Mouse (Mus musculus): ENCODE data around the gene Trp53i11. TPM values are rescaled to one million over a fixed set of nuclear protein-coding genes. Genes with fewer than 3 reads are reported as not detected.

Trp53i11 gene
- total RNA-seq, 2 experiments from 2014 or later, result 67.8 to 68.8 TPM

DNA sequence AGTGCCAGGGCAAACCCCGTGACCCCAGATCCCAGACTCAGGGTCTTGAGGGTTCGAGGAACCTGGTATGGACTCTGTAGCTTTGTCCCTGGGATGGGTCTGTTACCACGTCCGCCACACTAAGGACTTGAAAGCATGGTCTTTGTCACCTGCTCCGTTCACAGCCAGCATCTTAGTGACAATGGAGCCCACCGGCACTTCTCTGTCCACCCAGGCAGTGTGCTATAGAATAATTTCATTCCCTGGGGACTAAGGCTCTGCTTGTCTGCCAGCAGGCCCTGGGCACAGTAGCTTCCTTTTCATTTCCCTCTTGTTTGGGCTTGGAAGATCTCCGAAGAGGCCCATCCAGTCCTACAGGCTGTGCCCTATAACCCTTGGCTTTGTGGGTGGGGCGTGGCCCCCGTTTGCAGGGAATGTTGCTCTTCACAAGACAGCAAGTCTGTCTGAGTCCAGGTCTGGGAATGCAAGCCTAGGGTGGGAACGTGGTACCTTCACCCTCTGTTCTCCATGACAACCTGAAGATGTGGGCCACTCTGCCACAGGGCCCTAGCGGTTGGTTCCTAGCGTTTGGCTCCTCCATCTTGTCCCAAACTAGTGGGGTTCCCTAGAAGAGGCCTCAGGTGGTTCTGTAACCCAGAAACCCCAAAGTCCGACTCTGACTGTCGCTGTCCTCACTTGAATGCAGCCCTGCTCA, 4.3 kb downstream of the Trp53i11 start:
- DNase-seq, result no peak
- intact Hi-C loops (cut with DNase I), result loop anchor here (2.0 kb wide), 1 partner anchor 285 kb away; no protein-coding TSS in a partner anchor

DNA sequence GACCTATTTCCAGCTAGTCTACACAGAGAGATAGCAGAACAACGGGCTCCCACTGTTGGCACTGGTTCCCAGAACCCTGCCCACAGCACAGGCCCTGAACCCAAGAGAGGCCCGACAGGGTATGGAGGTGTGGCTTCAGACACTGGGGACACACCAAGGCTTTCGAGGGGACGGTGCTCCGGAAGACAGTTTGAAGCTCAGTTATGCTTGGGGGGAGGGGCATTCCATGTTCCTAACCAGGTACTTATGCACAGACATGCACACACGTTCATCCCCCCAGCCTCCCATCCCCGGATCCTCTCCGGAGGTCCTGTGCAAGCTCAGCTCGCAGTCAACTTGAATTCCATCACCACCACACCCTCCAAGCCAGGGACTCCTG, 4.8 kb downstream of the Trp53i11 start:
- no peak for DNase-seq
- intact Hi-C loops (cut with DNase I), result no loop called here

DNA sequence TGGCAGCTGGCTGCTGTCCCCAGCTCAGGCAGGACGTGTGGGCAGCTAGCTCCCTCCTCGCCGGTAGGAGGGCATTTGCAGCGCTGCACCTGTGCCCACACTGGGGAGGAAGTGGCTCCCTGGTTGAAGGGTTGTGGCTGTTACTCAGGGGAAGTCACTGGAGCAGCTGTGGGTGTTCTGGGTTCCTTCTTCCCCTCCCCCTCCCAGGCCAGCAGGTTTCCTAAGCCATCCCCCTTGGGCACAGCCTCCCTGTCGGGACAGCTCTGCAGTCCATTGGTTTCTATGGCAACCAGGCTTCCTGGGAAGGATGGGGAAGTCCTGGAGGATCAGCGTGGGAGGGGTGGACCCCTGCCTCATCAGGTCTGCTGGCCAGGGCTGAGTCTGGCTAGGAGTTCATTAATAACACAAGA, 5.3 kb downstream of the Trp53i11 start:
- intact Hi-C loops (cut with DNase I), result no loop called here
- DNase-seq, result no peak

DNA sequence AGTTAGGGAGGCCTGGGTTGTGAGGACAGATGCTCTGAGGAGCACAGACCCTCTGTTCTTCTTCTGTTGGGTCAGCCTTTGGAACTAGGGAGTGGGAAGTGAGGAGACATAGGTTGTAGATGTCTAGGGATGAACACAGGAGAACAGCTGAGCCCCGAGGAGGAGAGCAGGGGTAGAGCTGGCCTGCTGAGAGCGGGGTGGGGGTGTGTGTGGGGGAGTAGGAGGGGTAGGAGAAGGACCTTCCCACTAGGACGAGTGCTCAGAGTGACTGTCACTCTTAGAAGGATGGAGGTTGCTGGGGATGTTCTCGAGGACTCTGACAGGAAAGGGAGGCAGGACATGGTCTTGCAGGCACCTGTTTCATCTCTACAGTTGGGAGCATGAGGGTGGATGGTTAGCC, 6.5 kb downstream of the Trp53i11 start:
- DNase-seq, result no peak
- intact Hi-C loops (cut with DNase I), result no loop called here

DNA sequence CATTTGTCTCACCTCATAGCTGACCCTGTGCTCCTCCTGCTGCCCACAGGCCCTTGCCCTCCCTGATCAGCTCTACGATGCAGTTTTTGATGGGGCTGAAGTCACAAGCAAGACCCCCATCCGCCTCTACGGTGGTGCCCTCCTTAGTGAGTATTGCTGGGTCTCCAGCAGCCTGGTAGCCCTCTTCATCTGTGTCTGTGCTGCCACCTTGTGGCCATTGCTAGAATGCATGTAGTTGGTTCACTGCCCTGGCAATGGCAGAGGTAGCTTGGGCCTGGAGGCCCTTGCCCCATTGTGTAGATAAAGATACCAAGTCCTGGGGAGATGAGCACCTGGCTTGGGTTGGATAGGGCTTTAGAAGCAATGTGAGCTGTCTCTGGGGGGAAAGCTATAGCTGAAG, 11.5 kb downstream of the Trp53i11 start:
- DNase-seq, result peak; percentile 93 to 98
- intact Hi-C loops (cut with DNase I), result loop anchor here (1.0 kb wide), 1 partner anchor 130 kb away; no protein-coding TSS in a partner anchor

DNA sequence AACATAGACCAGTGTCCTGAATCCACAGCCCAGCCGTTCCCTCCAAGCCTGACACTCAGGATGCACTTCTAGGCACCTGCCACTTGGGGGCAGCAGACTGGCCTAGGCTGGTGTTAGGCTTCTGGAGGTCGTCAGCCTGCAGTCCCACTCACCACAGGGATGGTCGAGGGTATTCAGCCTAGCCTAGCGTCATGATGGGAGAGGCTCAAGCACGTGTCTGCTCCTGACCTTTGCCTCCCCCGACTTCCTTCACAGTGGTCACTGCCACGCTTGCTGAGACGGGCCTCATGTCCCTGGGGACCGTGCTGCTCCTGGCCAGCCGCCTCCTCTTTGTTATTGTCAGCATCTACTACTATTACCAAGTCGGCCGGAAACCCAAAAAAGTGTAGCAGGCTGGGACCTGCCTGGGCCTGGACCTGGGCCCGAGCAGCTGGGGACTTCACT, 12.2 kb downstream of the Trp53i11 start:
- intact Hi-C loops (cut with DNase I), result no loop called here
- DNase-seq, result peak; percentile 81 to 82

DNA sequence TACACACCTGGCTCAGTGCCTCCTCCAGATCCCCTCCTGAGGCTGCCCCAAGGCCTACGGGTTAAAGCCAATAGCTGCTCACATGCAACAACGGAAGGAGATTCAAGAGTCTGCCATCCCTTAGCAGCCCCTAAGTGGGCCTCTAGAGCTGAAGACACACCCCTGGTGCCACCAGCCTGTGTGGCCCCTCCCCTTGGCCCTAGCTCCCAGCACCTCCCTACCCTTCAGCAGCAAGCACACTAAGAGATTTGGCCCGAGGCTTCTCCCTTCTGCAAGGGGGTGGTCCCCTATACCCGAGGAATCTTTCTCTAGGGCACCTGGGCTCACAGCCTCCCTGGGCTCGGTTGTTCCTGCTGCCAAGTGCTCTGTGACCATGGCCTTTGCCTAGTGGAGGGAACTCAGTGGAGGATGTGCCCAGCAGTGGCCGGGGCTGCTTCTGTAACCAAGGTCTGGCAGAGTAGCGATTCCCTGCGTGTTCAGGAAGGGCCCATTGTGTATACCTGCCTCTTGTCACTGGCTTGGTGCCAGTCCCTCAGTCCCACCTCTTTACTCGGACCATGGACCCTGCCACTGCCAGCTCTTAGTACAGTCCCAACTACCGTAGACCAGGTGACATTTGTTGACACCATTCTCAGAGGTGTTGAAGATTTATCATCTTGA, 13.5 kb downstream of the Trp53i11 start:
- intact Hi-C loops (cut with DNase I), result loop anchor here (10.0 kb wide), 1 partner anchor 464 kb away; no protein-coding TSS in a partner anchor

DNA sequence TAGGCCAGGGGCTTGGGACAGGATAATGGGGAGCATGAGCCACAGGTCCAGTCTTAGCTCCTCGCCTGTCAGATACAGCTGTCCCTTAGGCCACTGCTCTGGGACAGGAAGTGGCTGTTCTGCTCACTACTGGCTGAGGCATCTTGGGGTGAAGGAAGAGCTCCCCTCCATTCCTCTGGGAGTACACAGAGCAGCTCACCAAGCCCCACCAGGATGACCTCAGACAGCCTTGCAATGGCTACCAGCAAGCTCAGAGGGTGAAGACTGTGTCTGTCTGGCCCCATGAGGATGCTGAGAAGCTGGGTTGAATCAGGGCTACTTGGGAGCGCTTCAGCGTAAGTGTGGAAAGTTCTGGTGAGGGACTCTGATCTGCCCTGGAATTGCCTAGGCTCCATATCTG, 14.6 kb downstream of the Trp53i11 start:
- intact Hi-C loops (cut with DNase I), result loop anchor here (10.0 kb wide), 1 partner anchor 463 kb away; no protein-coding TSS in a partner anchor
- no peak for DNase-seq

More for the DNA sequence above, 13.5 kb downstream of the Trp53i11 start:
- no peak for DNase-seq

DNA sequence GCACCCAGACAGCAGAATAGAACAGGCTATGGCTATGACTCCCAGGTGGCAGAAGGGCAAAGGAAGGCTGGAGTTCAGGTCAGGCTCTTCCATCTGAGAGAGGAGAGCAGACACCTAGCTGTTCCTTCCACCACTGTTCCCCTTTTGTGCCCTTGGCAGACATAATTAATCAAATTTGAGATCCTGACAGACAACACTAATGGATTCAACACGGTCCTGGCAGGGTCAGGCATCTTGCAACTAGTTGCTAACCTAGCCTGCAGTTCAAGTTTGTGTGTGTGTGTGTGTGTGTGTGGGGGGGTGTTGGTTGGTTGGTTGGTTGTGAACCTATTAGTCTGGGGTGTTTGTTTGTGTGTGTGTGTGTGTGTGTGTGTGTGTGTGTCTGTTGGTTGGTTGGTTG, 15.4 kb downstream of the Trp53i11 start:
- intact Hi-C loops (cut with DNase I), result loop anchor here (10.0 kb wide), 1 partner anchor 462 kb away; no protein-coding TSS in a partner anchor
- no peak for DNase-seq

DNA sequence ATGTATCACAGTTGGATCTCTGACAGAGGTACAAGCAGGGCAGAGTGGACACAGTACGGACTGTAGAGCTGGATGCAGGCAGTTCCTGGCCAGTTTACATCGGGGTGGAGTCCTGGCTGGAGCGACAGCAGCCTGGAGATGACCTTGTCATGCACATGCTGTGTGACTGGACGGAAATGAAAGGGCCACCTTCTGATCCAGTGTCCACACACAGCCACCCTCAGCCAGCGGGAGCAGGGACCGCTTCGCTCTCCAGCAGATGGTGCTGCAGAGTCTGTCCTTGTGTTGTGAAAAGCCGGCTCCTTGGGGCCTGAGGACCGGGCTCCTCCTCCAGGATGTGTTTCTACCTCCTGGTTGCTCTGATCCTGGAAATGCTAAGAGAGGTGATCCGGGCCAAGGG, 16.3 kb downstream of the Trp53i11 start:
- intact Hi-C loops (cut with DNase I), result loop anchor here (1.0 to 10.0 kb wide), 2 partner anchors 215 to 461 kb away; no protein-coding TSS in a partner anchor
- DNase-seq, result peak; percentile 71 to 82

DNA sequence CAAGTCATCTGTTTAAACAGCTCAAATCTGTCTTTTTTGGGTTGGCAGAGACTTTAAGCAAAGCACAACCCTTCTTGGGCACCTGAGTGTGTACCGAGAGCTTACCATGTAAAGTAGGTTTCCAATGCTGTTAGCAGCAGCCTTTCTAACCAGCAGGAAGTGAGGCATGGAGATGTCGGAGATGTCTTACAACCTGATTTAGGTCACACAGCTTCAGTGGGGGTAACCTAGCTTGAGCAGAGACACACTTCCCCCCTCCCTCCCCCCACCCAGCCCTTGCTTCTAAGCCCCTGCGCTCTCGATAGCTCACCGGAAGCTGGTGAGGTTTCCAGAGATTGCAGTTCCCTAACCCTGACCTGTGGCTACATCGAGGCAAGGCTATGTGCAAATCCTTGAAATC, 17.2 kb downstream of the Trp53i11 start:
- intact Hi-C loops (cut with DNase I), result loop anchor here (1.0 to 10.0 kb wide), 2 partner anchors 214 to 460 kb away; no protein-coding TSS in a partner anchor
- no peak for DNase-seq

DNA sequence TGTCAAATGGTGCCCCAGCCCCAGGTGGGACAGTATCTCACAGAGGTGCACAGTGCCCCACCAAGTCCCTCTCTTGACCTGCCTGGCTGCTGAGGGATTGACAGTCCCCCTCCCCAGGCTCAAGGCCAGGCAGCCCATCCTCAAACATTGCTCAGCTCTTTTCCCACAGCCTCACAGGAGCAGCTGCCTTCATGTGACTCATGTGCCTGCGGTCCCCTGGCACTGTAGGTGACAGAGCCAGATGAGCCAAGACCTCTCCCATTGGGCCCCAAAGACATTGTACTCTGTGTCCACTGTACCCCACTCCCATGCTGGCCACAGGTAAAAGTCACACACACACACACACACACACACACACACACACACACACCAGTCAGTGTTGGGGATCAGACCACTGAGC, 18.8 kb downstream of the Trp53i11 start:
- no peak for DNase-seq
- intact Hi-C loops (cut with DNase I), result loop anchor here (10.0 kb wide), 1 partner anchor 459 kb away; no protein-coding TSS in a partner anchor

DNA sequence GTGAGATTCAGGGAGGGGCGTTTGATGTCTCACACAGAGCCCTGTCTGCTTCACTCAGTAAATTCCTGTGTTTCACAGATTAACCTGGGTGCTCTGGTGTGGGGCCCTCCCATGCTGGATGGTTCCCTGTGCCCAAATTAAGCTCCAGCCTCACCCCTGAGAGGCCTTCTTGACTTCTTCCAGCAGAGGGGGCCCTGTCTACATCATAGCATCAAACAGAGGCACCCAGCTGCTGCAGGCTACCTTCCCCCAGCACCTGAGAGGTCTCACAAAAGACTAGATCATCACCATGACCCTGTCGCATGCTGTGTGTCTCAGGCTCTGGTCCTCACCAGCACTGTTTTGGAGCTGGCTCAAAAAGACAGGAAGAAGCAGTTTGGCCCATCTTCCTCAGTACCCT, 25.0 kb downstream of the Trp53i11 start:
- no peak for DNase-seq

DNA sequence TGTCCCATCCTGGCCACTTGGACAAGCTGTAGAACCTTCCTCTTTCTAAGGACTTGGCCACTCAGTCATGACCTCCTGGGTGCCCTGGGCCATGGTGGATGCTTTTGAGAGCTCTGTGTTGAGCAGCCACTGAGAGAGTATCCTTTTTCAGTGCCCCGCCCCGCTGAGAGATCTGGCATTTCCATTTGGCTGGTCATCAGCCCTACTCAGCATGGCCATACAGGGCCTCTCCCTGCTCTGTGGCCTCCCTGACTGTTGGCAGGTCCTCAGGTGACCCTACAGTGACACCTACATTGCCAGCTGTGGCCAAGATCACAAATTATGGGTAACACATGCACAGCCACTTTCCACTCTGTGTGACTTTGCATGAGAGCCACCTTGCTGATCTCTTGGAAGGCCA, 25.5 kb downstream of the Trp53i11 start:
- DNase-seq, result no peak
- intact Hi-C loops (cut with DNase I), result no loop called here

More for the DNA sequence above, 25.0 kb downstream of the Trp53i11 start:
- intact Hi-C loops (cut with DNase I), result no loop called here

DNA sequence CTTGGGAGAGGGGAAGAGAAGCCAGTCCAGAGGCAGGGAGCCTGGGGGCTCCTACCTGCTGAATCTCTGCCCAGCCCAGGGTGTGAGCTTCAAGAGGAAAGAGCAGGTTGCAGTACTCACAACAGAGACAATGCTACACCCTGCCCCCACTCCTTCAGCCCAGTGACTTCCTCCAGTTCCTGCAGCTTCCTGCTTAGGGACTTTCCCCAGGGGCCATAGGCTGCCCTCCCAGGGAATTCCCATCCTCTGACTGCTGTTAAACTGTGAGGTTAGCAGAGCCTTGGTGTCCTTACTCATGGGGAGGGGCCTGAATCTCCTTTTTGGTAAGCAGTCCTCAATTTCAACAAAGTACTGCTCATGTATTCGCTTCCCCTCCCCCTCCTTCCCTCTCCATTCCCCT, 26.8 kb downstream of the Trp53i11 start:
- no peak for DNase-seq
- intact Hi-C loops (cut with DNase I), result no loop called here

DNA sequence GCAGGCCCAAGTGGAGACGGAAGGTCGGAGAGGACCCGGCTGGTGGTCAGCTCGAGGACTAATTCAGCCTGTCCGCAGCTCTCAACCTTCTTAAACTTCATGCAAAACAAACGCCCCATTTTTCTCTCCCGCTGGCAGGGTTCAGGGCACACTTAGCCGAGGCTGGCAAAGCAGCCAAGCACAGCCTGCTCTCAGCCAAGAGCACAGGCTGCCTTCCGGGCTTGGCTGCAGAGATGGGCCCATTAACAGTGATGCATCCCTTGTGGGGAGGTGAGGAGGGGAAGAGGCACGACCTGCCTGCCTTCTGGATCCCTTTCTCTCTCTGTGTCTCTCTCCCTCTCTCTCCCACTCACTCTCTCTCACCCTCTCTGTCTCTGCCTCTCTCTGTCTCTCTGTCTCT, 28.4 kb downstream of the Trp53i11 start:
- intact Hi-C loops (cut with DNase I), result loop anchor here (2.0 to 5.0 kb wide), 2 partner anchors 117 to 257 kb away; no protein-coding TSS in a partner anchor
- DNase-seq, result no peak

DNA sequence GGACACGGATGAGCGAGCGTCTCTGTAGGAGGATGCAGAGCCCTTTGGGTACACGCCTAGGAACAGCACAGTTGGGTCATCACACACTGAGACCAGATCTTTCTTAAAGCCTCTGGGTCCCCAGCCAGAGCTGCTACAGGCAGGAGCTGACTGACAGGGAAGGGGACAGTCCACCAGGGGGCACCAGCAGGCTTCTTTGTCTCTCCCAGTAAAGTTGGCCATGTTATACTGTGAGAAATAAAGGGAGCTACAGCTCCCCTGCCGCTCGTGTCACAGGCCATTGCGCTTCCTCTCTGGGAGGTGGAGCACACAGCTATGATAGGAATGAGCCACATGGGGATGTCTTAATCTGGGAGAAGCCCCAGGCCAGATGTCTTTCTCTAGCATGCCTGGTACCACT, 29.7 kb downstream of the Trp53i11 start:
- intact Hi-C loops (cut with DNase I), result loop anchor here (1.0 to 5.0 kb wide), 3 partner anchors 116 to 255 kb away; no protein-coding TSS in a partner anchor
- peak; percentile 90 to 94 for DNase-seq

DNA sequence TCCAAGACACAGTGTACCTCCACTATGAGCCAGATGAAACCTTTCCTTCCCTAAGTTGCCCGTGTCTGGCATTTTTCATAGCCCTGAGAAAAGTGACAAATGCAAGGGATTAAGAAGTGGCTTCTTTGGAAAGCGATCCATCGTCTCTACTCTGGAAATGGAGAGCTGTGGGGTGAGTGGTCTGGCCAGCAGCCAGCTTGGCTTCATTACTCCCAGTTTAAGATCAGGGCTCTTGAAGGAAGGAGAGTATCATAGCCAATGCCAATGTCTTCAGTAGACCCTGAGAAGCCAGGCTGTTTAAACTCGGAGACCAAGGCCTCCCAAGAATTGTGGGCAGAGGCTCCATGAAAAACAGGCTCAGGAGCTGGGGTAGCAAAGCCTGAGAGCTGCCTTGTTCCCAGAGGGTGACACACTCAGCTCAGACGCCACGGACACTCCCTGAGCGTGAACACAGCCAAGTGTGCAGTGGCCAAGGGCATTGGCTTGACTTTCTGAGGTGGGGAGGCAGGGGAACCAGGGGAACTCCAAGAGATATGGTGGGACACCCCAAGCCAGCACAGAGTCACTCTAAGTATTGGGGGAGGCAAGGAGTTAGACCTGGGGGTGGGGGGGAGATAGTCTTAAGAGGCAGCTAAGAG, 31.1 kb downstream of the Trp53i11 start:
- peak in 1 of 2 experiments; percentile 44 for DNase-seq
- intact Hi-C loops (cut with DNase I), result loop anchor here (5.0 kb wide), 1 partner anchor 254 kb away; no protein-coding TSS in a partner anchor

DNA sequence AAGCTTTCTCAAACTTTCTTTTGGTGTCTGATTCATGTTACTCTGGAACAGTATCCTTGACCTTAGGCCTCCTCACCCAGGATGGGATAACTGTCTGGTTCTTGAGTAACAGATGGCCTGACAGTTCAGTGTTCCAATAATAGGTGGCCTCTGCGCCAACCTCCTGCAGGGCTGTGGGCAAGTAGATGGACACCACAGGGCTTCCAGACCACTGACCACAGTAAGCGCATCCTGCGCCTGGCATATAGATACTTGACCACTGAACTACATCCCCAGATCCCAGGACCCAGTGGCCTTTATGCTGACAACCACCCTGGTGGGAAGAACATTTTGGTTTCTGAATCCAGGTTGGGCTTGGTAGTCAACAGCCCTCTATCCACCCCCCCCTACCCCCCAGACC, 32.2 kb downstream of the Trp53i11 start:
- intact Hi-C loops (cut with DNase I), result loop anchor here (5.0 kb wide), 1 partner anchor 253 kb away; no protein-coding TSS in a partner anchor
- DNase-seq, result no peak

DNA sequence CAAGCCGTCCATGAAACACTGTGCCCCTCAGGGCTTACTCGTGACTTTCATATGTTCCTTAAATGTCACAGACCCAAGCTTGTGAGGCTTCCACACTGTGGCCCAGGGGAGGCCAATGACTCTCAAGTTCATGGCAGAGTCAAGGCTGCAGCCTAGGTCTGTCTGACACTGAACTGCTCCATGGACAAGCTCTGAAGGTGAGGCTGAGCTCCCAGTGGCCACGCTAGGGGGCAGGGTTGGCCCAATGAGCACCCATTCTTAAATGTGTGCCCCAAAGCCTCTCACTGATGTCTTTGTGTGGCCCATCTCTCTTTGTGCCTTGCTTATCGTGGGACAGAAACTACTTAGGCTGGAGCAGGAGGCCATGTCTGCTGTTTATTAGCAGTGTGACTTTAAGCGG, 33.1 kb downstream of the Trp53i11 start:
- intact Hi-C loops (cut with DNase I), result no loop called here

DNA sequence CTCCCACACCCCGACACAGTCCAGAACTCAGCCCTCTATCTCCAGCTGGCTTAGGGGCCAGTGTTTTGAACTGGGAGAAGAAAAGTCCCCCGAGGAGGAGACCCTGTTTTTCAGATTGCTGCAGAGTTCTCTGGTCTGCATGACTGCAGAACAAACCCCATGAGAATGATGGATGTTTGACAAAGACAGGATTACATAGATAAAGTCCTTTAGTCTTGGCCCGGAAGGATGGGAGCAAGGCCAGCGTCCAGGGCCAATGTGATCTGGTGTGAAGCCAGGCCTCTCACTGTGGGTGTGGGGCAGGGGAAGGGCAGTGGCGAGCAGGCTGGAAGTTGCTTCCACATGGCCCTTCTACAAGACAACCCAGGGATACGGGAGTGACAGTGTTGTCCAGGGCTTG, 36.1 kb downstream of the Trp53i11 start:
- DNase-seq, result peak; percentile 53 to 65
- intact Hi-C loops (cut with DNase I), result no loop called here

More for the DNA sequence above, 33.1 kb downstream of the Trp53i11 start:
- no peak for DNase-seq
